Mouse (Mus musculus): ENCODE data around the gene Tbc1d19. TPM values are rescaled to one million over a fixed set of nuclear protein-coding genes. Genes with fewer than 3 reads are reported as not detected.

Gene Tbc1d19
- polyA plus RNA-seq, 2 experiments: 36.1 to 49.0 TPM

- Histone ChIP-seq H3K4me3 (replicated peaks; ENCODE audit: low read length) (no peak overlapping the region), H3K27me3 (ENCODE audit: control insufficient read depth, insufficient read depth, low read length) (no peaks in the 10 kb centered on the region), H3K9me3 (ENCODE audit: control insufficient read depth, low read length) (no peaks in the 10 kb centered on the region), H3K4me1 (ENCODE audit: control insufficient read depth, insufficient read depth, low read length) (no peaks in the 10 kb centered on the region), H3K27ac (replicated peaks; ENCODE audit: low read depth, low read length) (no peak overlapping the region), H3K36me3 (ENCODE audit: control insufficient read depth, insufficient read depth, low read length) (peaks cover 15% of the 10 kb centered on the region), H3K9ac (ENCODE audit: low read depth, low read length, severe bottlenecking) (no peak overlapping the region), H3K4me2 (replicated peaks; ENCODE audit: low read depth, low read length, severe bottlenecking) (no peak overlapping the region)
- TF ChIP-seq POLR2A (IDR thresholded peaks at IDR 0.05; ENCODE audit: borderline replicate concordance, extremely low read depth, insufficient read depth, insufficient read length): no peak
- 33% methylated on average over 2 of the region's 2 CpGs for WGBS
- no peak for ATAC-seq (ENCODE audit: low FRiP score, low read depth)
- no peak for DNase-seq (ENCODE audit: low spot score)
Measured at GRCm38 (mm10) chr5:53848294-53848942, 39.0 kb downstream of the Tbc1d19 start.

GRCm38 (mm10) chr5:53852574-53852973, 43.2 kb downstream of the Tbc1d19 start:
- peaks cover 11% of the 10 kb centered on the region; the same call in 1 of the 2 replicates for H3K36me3 ChIP-seq (ENCODE audit: control insufficient read depth, insufficient read depth, low read length)
- no peaks in the 10 kb centered on the region for H3K27me3 ChIP-seq (ENCODE audit: control insufficient read depth, insufficient read depth, low read length)
- no peak overlapping the region for H3K4me2 ChIP-seq (replicated peaks; ENCODE audit: low read depth, low read length, severe bottlenecking)
- no peak overlapping the region for H3K4me3 ChIP-seq (replicated peaks; ENCODE audit: low read length)
- no peak overlapping the region for H3K27ac ChIP-seq (replicated peaks; ENCODE audit: low read depth, low read length)
- ATAC-seq (ENCODE audit: low FRiP score, low read depth) (no peak), DNase-seq (ENCODE audit: low spot score) (no peak)
- no peaks in the 10 kb centered on the region for H3K9me3 ChIP-seq (ENCODE audit: control insufficient read depth, low read length)
- WGBS: 86% methylated on average over 5 of the region's 5 CpGs
- TF ChIP-seq POLR2A (IDR thresholded peaks at IDR 0.05; ENCODE audit: borderline replicate concordance, extremely low read depth, insufficient read depth, insufficient read length): no peak
- H3K4me1 ChIP-seq (ENCODE audit: control insufficient read depth, insufficient read depth, low read length): no peaks in the 10 kb centered on the region
- H3K9ac ChIP-seq (ENCODE audit: low read depth, low read length, severe bottlenecking): no peak overlapping the region

- DNase-seq (ENCODE audit: low spot score) (no peak), ATAC-seq (ENCODE audit: low FRiP score, low read depth) (no peak)
- peaks cover 8% of the 10 kb centered on the region for H3K36me3 ChIP-seq (ENCODE audit: control insufficient read depth, insufficient read depth, low read length)
- no peaks in the 10 kb centered on the region for H3K4me1 ChIP-seq (ENCODE audit: control insufficient read depth, insufficient read depth, low read length)
- no peaks in the 10 kb centered on the region for H3K27me3 ChIP-seq (ENCODE audit: control insufficient read depth, insufficient read depth, low read length)
- no peak overlapping the region for H3K4me2 ChIP-seq (replicated peaks; ENCODE audit: low read depth, low read length, severe bottlenecking)
- WGBS: 90% methylated on average over 6 of the region's 6 CpGs
- no peak overlapping the region for H3K27ac ChIP-seq (replicated peaks; ENCODE audit: low read depth, low read length)
- TF ChIP-seq POLR2A (IDR thresholded peaks at IDR 0.05; ENCODE audit: borderline replicate concordance, extremely low read depth, insufficient read depth, insufficient read length): no peak
- H3K4me3 ChIP-seq (replicated peaks; ENCODE audit: low read length): no peak overlapping the region
- H3K9ac ChIP-seq (ENCODE audit: low read depth, low read length, severe bottlenecking): no peak overlapping the region
- no peaks in the 10 kb centered on the region for H3K9me3 ChIP-seq (ENCODE audit: control insufficient read depth, low read length)
Measured at GRCm38 (mm10) chr5:53854561-53854960, 45.2 kb downstream of the Tbc1d19 start.

GRCm38 (mm10) chr5:53856011-53856410, 46.6 kb downstream of the Tbc1d19 start:
- ATAC-seq (ENCODE audit: low FRiP score, low read depth) (no peak), DNase-seq (ENCODE audit: low spot score) (no peak)
- no peak overlapping the region for H3K4me2 ChIP-seq (replicated peaks; ENCODE audit: low read depth, low read length, severe bottlenecking)
- H3K4me3 ChIP-seq (replicated peaks; ENCODE audit: low read length): no peak overlapping the region
- WGBS: 86% methylated on average over 6 of the region's 6 CpGs
- H3K4me1 ChIP-seq (ENCODE audit: control insufficient read depth, insufficient read depth, low read length): no peaks in the 10 kb centered on the region
- H3K27ac ChIP-seq (replicated peaks; ENCODE audit: low read depth, low read length): no peak overlapping the region
- no peak overlapping the region for H3K9ac ChIP-seq (ENCODE audit: low read depth, low read length, severe bottlenecking)
- no peaks in the 10 kb centered on the region for H3K27me3 ChIP-seq (ENCODE audit: control insufficient read depth, insufficient read depth, low read length)
- H3K36me3 ChIP-seq (ENCODE audit: control insufficient read depth, insufficient read depth, low read length): no peaks in the 10 kb centered on the region; the same call in none of the 2 replicates
- no peak for TF ChIP-seq POLR2A (IDR thresholded peaks at IDR 0.05; ENCODE audit: borderline replicate concordance, extremely low read depth, insufficient read depth, insufficient read length)
- no peaks in the 10 kb centered on the region for H3K9me3 ChIP-seq (ENCODE audit: control insufficient read depth, low read length)

- H3K27me3 ChIP-seq (ENCODE audit: control insufficient read depth, insufficient read depth, low read length): no peaks in the 10 kb centered on the region
- no peaks in the 10 kb centered on the region for H3K4me1 ChIP-seq (ENCODE audit: control insufficient read depth, insufficient read depth, low read length)
- H3K9ac ChIP-seq (ENCODE audit: low read depth, low read length, severe bottlenecking): no peak overlapping the region
- no peaks in the 10 kb centered on the region; the same call in 1 of the 2 replicates for H3K36me3 ChIP-seq (ENCODE audit: control insufficient read depth, insufficient read depth, low read length)
- WGBS: 80% methylated on average over 5 of the region's 5 CpGs
- TF ChIP-seq POLR2A (IDR thresholded peaks at IDR 0.05; ENCODE audit: borderline replicate concordance, extremely low read depth, insufficient read depth, insufficient read length): no peak
- H3K9me3 ChIP-seq (ENCODE audit: control insufficient read depth, low read length): no peaks in the 10 kb centered on the region
- ATAC-seq (ENCODE audit: low FRiP score, low read depth): no peak
- no peak overlapping the region for H3K4me3 ChIP-seq (replicated peaks; ENCODE audit: low read length)
- H3K27ac ChIP-seq (replicated peaks; ENCODE audit: low read depth, low read length): no peak overlapping the region
- no peak overlapping the region for H3K4me2 ChIP-seq (replicated peaks; ENCODE audit: low read depth, low read length, severe bottlenecking)
- no peak for DNase-seq (ENCODE audit: low spot score)
Measured at GRCm38 (mm10) chr5:53865146-53865545, 55.7 kb downstream of the Tbc1d19 start.
